Mouse (Mus musculus): ENCODE data around the gene Dnajb14. TPM values are rescaled to one million over a fixed set of nuclear protein-coding genes. Genes with fewer than 3 reads are reported as not detected.
A peak's percentile ranks its signal among the peaks of the same experiment; 100 is the strongest.

Dnajb14 gene
- polyA plus RNA-seq, 1 experiment from 2014 or later: 10.7 TPM

DNA sequence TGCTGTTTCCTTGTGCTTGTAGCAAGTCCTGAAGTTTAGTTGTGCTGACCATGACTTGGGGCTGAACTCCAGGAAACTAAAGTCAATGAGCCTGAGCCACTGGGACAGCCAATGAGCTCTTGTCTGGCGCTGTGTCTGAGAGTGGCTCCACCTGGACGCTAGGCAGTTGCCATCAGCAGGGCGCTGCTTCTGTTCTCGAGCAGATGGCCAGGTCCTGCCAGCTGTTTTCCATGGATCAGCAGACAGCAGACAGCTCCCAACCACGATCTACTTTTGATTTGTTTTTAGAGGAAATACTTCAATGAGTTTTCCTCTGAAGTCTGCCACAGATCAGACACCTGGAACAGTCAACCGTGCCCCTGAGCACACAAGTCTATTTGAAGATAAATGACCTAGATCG, 65.3 kb downstream of the Dnajb14 start:
- no peaks in the 10 kb centered on the region for H3K4me1 ChIP-seq (replicated peaks; ENCODE audit: control insufficient read depth, insufficient read depth, low read length)
- no peak overlapping the region for H3K4me2 ChIP-seq (ENCODE audit: low read depth, low read length, severe bottlenecking)
- DNase-seq (ENCODE audit: low spot score) (no peak), ATAC-seq (replicated peaks; ENCODE audit: low FRiP score) (no peak)
- 83% methylated on average over 7 of the region's 7 CpGs for WGBS
- no peaks in the 10 kb centered on the region for H3K9me3 ChIP-seq (ENCODE audit: control insufficient read depth, low read length)
- no peak overlapping the region for H3K27ac ChIP-seq (ENCODE audit: low read depth, low read length)
- no peaks in the 10 kb centered on the region for H3K27me3 ChIP-seq (ENCODE audit: control insufficient read depth, insufficient read depth, low read length)
- no peak overlapping the region for H3K4me3 ChIP-seq (ENCODE audit: low read depth, low read length)
- H3K36me3 ChIP-seq (ENCODE audit: control insufficient read depth, insufficient read depth, low read length): no peaks in the 10 kb centered on the region
- H3K9ac ChIP-seq (ENCODE audit: low read length): no peak overlapping the region

DNA sequence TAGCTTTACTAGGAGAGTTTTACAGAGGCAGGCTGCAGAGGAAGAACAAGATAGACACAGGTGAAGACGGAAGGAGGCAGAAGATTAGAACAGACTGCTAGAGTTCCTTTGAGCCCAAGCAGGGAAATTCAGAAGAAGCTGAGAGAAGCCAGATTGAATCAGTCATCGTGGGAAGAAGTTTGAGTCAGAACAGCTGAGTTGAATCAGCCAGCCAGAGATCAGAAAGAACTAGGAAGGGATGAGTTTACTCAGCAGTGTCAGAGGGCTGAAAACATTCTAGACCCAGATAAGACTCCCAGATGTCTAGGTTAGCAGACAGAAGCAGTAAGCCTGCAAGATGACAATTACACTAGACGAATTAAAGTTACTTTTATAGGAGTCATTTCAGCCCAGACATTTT, 66.5 kb downstream of the Dnajb14 start:
- Histone ChIP-seq H3K36me3 (ENCODE audit: control insufficient read depth, insufficient read depth, low read length) (no peaks in the 10 kb centered on the region), H3K4me2 (ENCODE audit: low read depth, low read length, severe bottlenecking) (no peak overlapping the region), H3K9me3 (ENCODE audit: control insufficient read depth, low read length) (no peaks in the 10 kb centered on the region), H3K4me1 (replicated peaks; ENCODE audit: control insufficient read depth, insufficient read depth, low read length) (no peaks in the 10 kb centered on the region), H3K27ac (ENCODE audit: low read depth, low read length) (no peak overlapping the region), H3K4me3 (ENCODE audit: low read depth, low read length) (no peak overlapping the region), H3K9ac (ENCODE audit: low read length) (no peak overlapping the region), H3K27me3 (ENCODE audit: control insufficient read depth, insufficient read depth, low read length) (no peaks in the 10 kb centered on the region)
- no peak for DNase-seq (ENCODE audit: low spot score)
- WGBS: 92% methylated on average over 3 of the region's 3 CpGs
- ATAC-seq (replicated peaks; ENCODE audit: low FRiP score): no peak

DNA sequence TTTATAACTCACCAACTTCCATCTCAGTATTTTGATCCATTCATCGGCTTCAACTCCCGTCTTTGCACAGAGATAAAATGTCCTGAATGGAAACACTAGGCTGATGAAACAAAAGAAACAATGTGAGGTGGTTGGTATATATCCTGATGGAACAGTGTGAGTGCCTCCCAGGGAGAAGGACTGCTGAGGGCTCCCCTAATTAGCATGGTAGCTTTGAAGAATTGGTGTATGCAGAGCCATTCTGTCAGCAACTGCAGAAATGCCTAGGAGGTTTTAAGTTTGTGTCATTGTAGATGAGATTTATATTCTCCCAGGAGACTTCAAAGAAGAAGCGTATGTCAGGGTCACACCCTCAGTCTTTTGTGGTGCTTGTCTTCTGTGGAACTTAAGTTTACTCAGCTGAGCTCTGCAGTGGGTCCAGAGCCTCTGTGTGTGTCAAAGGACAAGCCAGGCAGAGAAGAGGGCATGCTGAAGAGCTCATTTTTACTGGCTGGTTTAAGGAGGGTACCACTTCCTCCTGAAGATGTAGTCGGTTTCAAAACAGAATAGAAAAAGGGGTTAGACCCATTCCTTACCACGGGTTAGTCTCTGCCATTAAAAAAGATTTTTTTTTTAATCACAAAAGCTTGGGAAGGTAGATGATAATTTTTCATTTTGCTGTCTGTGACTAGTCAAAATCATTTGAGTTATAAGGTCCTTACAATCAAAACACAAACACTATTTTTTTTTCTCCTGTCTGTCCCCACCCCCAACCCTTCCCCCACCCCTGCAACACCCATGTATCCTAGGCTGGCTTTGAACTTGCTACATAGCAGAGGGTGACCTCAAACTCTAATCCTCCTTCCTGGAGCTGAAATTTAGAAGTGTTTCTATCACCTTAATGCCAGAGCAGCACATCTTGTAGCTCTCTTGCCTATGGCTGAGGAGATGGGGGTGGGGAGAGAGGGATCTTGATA, 68.4 kb downstream of the Dnajb14 start:
- H3K9me3 ChIP-seq (ENCODE audit: control insufficient read depth, low read length): no peaks in the 10 kb centered on the region
- H3K4me3 ChIP-seq (ENCODE audit: low read depth, low read length): no peak overlapping the region
- 56% methylated on average over 5 of the region's 5 CpGs for WGBS
- no peaks in the 10 kb centered on the region for H3K36me3 ChIP-seq (ENCODE audit: control insufficient read depth, insufficient read depth, low read length)
- H3K27ac ChIP-seq (ENCODE audit: low read depth, low read length): no peak overlapping the region
- H3K4me1 ChIP-seq (replicated peaks; ENCODE audit: control insufficient read depth, insufficient read depth, low read length): no peaks in the 10 kb centered on the region
- no peak overlapping the region for H3K9ac ChIP-seq (ENCODE audit: low read length)
- no peak; the same call in 1 of the 2 replicates for ATAC-seq (replicated peaks; ENCODE audit: low FRiP score)
- DNase-seq (ENCODE audit: low spot score): no peak
- no peak overlapping the region for H3K4me2 ChIP-seq (ENCODE audit: low read depth, low read length, severe bottlenecking)
- no peaks in the 10 kb centered on the region for H3K27me3 ChIP-seq (ENCODE audit: control insufficient read depth, insufficient read depth, low read length)

DNA sequence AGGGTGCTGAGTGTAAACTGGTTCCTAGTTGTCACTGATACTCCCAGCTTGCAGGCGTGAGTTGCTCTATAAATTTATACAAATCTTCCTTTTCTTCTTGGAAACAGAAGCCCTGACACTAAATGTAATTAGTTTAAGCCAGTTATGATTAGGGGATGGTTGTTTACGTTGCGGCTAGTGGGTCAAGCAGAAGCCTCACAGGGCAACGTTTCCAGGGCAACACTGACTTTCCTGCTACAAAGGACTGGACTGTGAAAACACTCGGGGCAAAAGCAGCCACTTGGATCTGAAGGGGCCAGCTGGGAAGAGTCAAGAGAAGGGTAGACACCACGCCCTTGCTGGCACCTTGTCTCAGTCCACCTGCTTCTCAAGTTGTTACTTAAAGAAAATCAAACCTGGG, 69.1 kb downstream of the Dnajb14 start:
- WGBS: 38% methylated on average over 6 of the region's 6 CpGs
- ATAC-seq (replicated peaks; ENCODE audit: low FRiP score) (no peak), DNase-seq (ENCODE audit: low spot score) (no peak)

DNA sequence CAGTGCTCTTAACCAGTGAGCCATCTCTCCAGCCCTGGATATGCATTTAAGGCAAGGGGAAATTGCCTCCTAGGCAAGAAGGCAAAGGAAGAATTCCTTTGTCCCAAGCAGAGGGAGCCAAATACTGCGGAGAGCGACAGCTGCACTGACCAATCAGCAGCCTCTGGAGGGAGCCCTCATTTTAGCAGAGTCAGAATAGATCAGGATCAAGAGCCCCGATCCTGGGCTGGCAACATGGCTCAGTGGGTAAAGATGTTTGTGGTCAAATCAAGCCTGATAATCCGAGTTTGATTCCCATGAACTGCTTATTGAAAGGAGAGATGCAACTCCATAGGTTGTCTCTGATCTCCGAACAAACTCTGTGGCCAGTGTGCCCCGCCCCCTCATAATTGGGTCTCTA, 71.1 kb downstream of the Dnajb14 start:
- Histone ChIP-seq H3K27ac (ENCODE audit: low read depth, low read length) (no peak overlapping the region), H3K4me3 (ENCODE audit: low read depth, low read length) (no peak overlapping the region), H3K4me1 (replicated peaks; ENCODE audit: control insufficient read depth, insufficient read depth, low read length) (no peaks in the 10 kb centered on the region), H3K27me3 (ENCODE audit: control insufficient read depth, insufficient read depth, low read length) (no peaks in the 10 kb centered on the region), H3K9ac (ENCODE audit: low read length) (no peak overlapping the region), H3K9me3 (ENCODE audit: control insufficient read depth, low read length) (no peaks in the 10 kb centered on the region), H3K36me3 (ENCODE audit: control insufficient read depth, insufficient read depth, low read length) (no peaks in the 10 kb centered on the region), H3K4me2 (ENCODE audit: low read depth, low read length, severe bottlenecking) (0 out of 2 replicates have a peak overlapping the region, but pooled peaks have one; percentile 15)
- DNase-seq (ENCODE audit: low spot score) (peak; percentile 64), ATAC-seq (replicated peaks; ENCODE audit: low FRiP score) (peak; percentile 74)
- WGBS: 41% methylated on average over 6 of the region's 6 CpGs

More for the DNA sequence above, 69.1 kb downstream of the Dnajb14 start:
- H3K4me3 ChIP-seq (ENCODE audit: low read depth, low read length): no peak overlapping the region
- no peak overlapping the region for H3K4me2 ChIP-seq (ENCODE audit: low read depth, low read length, severe bottlenecking)
- no peaks in the 10 kb centered on the region for H3K27me3 ChIP-seq (ENCODE audit: control insufficient read depth, insufficient read depth, low read length)
- H3K27ac ChIP-seq (ENCODE audit: low read depth, low read length): no peak overlapping the region
- no peaks in the 10 kb centered on the region for H3K36me3 ChIP-seq (ENCODE audit: control insufficient read depth, insufficient read depth, low read length)
- no peak overlapping the region for H3K9ac ChIP-seq (ENCODE audit: low read length)
- H3K9me3 ChIP-seq (ENCODE audit: control insufficient read depth, low read length): no peaks in the 10 kb centered on the region
- no peaks in the 10 kb centered on the region for H3K4me1 ChIP-seq (replicated peaks; ENCODE audit: control insufficient read depth, insufficient read depth, low read length)

DNA sequence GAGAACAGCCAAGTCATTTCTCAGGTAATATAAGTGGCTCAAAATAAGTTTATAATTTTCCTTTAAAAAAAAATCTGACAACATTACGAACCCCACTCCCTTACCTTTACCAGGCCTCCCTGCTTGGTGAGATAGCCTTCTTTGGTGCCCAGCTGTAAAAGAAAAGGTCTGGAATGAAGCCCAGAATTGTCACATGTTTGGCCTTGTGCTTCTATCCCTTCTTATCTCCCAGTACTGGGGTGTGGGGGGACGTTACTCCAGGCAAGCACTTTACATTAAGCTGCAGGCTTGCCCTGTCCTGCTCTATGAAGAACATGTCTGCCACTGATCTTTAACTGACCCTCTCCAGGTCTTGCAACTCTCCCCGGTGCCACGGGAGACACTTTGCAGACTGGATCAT, 73.3 kb downstream of the Dnajb14 start:
- no peak overlapping the region for H3K4me3 ChIP-seq (ENCODE audit: low read depth, low read length)
- no peaks in the 10 kb centered on the region for H3K4me1 ChIP-seq (replicated peaks; ENCODE audit: control insufficient read depth, insufficient read depth, low read length)
- H3K36me3 ChIP-seq (ENCODE audit: control insufficient read depth, insufficient read depth, low read length): no peaks in the 10 kb centered on the region
- H3K9ac ChIP-seq (ENCODE audit: low read length): no peak overlapping the region
- no peak overlapping the region for H3K27ac ChIP-seq (ENCODE audit: low read depth, low read length)
- no peak overlapping the region for H3K4me2 ChIP-seq (ENCODE audit: low read depth, low read length, severe bottlenecking)
- DNase-seq (ENCODE audit: low spot score) (no peak), ATAC-seq (replicated peaks; ENCODE audit: low FRiP score) (no peak)
- WGBS: 90% methylated on average over 4 of the region's 4 CpGs
- no peaks in the 10 kb centered on the region for H3K27me3 ChIP-seq (ENCODE audit: control insufficient read depth, insufficient read depth, low read length)
- H3K9me3 ChIP-seq (ENCODE audit: control insufficient read depth, low read length): no peaks in the 10 kb centered on the region

DNA sequence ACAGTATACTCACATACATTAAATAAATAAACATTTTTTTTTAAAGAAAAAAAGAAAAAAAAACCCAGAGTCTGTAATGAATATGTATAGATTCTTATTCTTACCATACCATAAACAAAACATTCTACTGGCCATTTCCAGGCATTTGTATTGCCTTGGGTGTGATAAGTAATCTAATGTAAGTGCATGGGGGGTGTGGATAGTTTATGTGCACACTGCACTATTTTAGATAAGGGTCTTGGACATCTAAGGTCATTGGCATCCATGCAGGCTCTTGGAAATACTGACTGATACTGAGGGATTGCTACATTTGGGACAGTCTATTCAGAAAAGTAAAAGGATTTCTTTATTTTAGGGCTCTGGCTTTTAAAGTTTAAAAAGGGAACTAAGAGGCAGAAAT, 74.1 kb downstream of the Dnajb14 start:
- DNase-seq (ENCODE audit: low spot score) (no peak), ATAC-seq (replicated peaks; ENCODE audit: low FRiP score) (no peak)
- Histone ChIP-seq H3K4me2 (ENCODE audit: low read depth, low read length, severe bottlenecking) (no peak overlapping the region), H3K27ac (ENCODE audit: low read depth, low read length) (no peak overlapping the region), H3K27me3 (ENCODE audit: control insufficient read depth, insufficient read depth, low read length) (no peaks in the 10 kb centered on the region), H3K4me1 (replicated peaks; ENCODE audit: control insufficient read depth, insufficient read depth, low read length) (no peaks in the 10 kb centered on the region), H3K9ac (ENCODE audit: low read length) (no peak overlapping the region), H3K4me3 (ENCODE audit: low read depth, low read length) (no peak overlapping the region), H3K36me3 (ENCODE audit: control insufficient read depth, insufficient read depth, low read length) (no peaks in the 10 kb centered on the region), H3K9me3 (ENCODE audit: control insufficient read depth, low read length) (no peaks in the 10 kb centered on the region)

DNA sequence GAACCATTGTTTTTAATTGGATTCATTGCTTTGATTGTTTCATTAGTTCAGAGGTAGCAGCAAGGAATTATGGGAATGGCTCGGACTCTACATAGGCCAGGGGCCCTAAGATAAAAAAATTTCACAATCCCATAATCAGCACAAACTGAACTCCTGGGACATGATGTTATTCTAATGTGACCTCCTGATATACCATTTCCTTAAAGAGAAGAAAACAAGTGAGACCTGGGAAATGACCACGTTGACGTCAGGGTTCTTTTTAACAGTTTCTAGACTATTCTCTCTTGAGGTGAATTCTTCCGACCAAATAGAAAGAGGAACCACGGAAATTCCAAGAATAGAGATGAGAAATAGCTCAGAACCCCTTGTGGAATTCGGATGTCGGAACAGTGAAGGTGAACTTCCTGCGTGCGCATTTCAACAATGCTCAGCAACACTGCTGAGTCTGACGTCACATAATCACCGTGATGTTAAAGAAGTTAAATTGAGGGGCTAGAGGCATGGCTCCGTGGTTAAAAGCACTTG, 74.7 kb downstream of the Dnajb14 start:
- WGBS: 89% methylated on average over 12 of the region's 12 CpGs
- DNase-seq (ENCODE audit: low spot score) (no peak), ATAC-seq (replicated peaks; ENCODE audit: low FRiP score) (no peak)
- Histone ChIP-seq H3K27ac (ENCODE audit: low read depth, low read length) (no peak overlapping the region), H3K4me3 (ENCODE audit: low read depth, low read length) (no peak overlapping the region), H3K27me3 (ENCODE audit: control insufficient read depth, insufficient read depth, low read length) (no peaks in the 10 kb centered on the region), H3K4me1 (replicated peaks; ENCODE audit: control insufficient read depth, insufficient read depth, low read length) (no peaks in the 10 kb centered on the region), H3K4me2 (ENCODE audit: low read depth, low read length, severe bottlenecking) (no peak overlapping the region), H3K36me3 (ENCODE audit: control insufficient read depth, insufficient read depth, low read length) (no peaks in the 10 kb centered on the region), H3K9me3 (ENCODE audit: control insufficient read depth, low read length) (no peaks in the 10 kb centered on the region), H3K9ac (ENCODE audit: low read length) (no peak overlapping the region)

DNA sequence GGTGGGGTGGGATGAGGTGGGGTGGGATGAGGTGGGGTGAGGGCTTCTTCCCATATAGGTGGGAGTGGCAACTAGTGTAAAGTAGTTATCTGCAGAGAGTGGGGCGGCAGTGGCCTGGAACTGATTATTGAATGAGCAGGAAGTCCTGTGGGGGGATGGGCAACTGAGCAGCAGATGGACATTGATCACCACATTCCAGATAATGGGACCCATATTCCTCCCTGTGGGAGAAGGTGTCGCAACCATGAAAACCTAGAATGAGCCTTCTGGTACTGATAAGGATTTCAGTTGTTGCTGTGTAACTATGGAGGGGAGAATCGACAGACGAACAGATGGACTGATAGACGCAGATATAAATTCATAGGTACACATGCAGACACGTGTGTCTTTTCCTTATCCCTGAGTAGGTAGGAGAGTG, 76.3 kb downstream of the Dnajb14 start:
- Histone ChIP-seq H3K9me3 (ENCODE audit: control insufficient read depth, low read length) (no peaks in the 10 kb centered on the region), H3K4me1 (replicated peaks; ENCODE audit: control insufficient read depth, insufficient read depth, low read length) (no peaks in the 10 kb centered on the region), H3K27me3 (ENCODE audit: control insufficient read depth, insufficient read depth, low read length) (no peaks in the 10 kb centered on the region), H3K27ac (ENCODE audit: low read depth, low read length) (no peak overlapping the region), H3K36me3 (ENCODE audit: control insufficient read depth, insufficient read depth, low read length) (no peaks in the 10 kb centered on the region), H3K9ac (ENCODE audit: low read length) (no peak overlapping the region), H3K4me2 (ENCODE audit: low read depth, low read length, severe bottlenecking) (no peak overlapping the region), H3K4me3 (ENCODE audit: low read depth, low read length) (no peak overlapping the region)
- ATAC-seq (replicated peaks; ENCODE audit: low FRiP score) (no peak), DNase-seq (ENCODE audit: low spot score) (no peak)
- 85% methylated on average over 6 of the region's 6 CpGs for WGBS
